In the genomic region with DNA sequence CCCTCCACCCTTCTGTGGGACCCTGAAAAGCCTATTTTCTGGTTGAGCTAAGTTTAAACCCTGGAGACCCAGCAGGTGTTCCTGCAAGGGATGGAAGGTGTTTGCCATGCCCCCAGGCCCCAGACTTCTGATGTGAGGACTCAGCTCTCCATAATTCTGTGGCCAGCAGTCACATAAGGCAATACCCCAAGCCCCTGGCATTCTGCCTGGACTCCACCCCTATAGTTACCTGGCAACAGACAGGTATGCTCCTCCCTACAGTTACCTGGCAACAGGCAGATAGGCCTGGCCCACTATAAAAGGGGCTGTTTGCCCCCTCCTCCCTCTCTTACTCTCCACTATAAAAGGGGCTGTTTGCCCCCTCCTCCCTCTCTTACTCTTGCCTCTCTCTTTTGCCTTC, we compare ENCODE assay signal across 20 mouse cellular contexts. TPM values are rescaled to one million over a fixed set of nuclear protein-coding genes. Genes with fewer than 3 reads are reported as not detected.
DNase-seq lines count a peak whose midpoint lies in the region; TF ChIP-seq lines count a peak whose summit lies in the region.
"Had no signal": no experiment of that assay in that cellular context is flagged by ENCODE, and none has a peak within 500 bp of the region (broad histone marks: within the 10 kb centered on the region; RNA-seq: fewer than 3 reads in every experiment).

No protein-coding gene starts in this region.

- TF ChIP-seq CTCF in left cerebral cortex, adult 2 months (IDR thresholded peaks at IDR 0.05) = no peak

- DNase-seq in cerebellum, postnatal 14 days = peak; percentile 46 to 64
- no peak for DNase-seq in cerebellum, adult 8-10 months
- DNase-seq in heart, adult 11 months = peak; percentile 70
- DNase-seq in heart, postnatal 4 days = no peak
- DNase-seq in left cerebral cortex, postnatal 4 days = peak; percentile 16
- no peak for DNase-seq in left cerebral cortex, adult 2 months (ENCODE audit: extremely low spot score in 1 of 2, low spot score in 2 of 2)
- DNase-seq: adrenal gland, adult 2 months; adrenal gland, postnatal 10 days; adrenal gland, postnatal 25 days; cerebellum, adult 11-12 months; cerebellum, adult 9-11 months; cerebellum, postnatal 36 days; embryo, embryonic 11 days had no signal

- H3K4me3 ChIP-seq in left cerebral cortex, adult 2 months = no peak overlapping the region
- H3K4me3 ChIP-seq: embryonic facial prominence, embryonic 12.5 days; embryonic facial prominence, embryonic 15.5 days; erythroblast, embryonic 14.5 days; forebrain, embryonic 10.5 days; forebrain, embryonic 12.5 days had no signal

- H3K27ac ChIP-seq in left cerebral cortex, adult 2 months = no peak overlapping the region
- H3K27ac ChIP-seq: embryonic facial prominence, embryonic 12.5 days; embryonic facial prominence, embryonic 15.5 days; forebrain, embryonic 10.5 days; forebrain, embryonic 12.5 days had no signal

- intact Hi-C loops in left cerebral cortex, postnatal 4 days (cut with DNase I) = no loop called here
- intact Hi-C loops in left cerebral cortex, adult 2 months (cut with DNase I) = no loop called here

RNA-seq across cellular contexts. Expression of a gene that starts 24.7 kb away (rescaled TPM):
- under 1 TPM in 1 of 2 experiments, not detected in 1; 0.14 TPM for total RNA-seq in heart, postnatal 4 days (2021)
- total RNA-seq in left cerebral cortex, postnatal 4 days (2021) = not detected
- total RNA-seq in left cerebral cortex, adult 2 months (2021) = not detected
- total RNA-seq: adrenal gland, adult 2 months; adrenal gland, postnatal 10 days; adrenal gland, postnatal 25 days; adrenal gland, postnatal 4 days; MEL had no signal

Comparison
In these comparisons a context has a peak if more than half of its experiments do, and no peak if none do; other contexts are left out.
1. DNase-seq: peak in cerebellum, postnatal 14 days (2 of 2), heart, adult 11 months (single experiment) and left cerebral cortex, postnatal 4 days (single experiment); none in cerebellum, adult 8-10 months (single experiment), heart, postnatal 4 days (single experiment) and left cerebral cortex, adult 2 months (0 of 2).